Mouse (Mus musculus): ENCODE results near the gene Usp32.
"Not testable (repeated sequence)": the region's sequence is repeated elsewhere in the genome, so short reads cannot be mapped to it uniquely, and the experiment has no call there.

Usp32 gene

DNA sequence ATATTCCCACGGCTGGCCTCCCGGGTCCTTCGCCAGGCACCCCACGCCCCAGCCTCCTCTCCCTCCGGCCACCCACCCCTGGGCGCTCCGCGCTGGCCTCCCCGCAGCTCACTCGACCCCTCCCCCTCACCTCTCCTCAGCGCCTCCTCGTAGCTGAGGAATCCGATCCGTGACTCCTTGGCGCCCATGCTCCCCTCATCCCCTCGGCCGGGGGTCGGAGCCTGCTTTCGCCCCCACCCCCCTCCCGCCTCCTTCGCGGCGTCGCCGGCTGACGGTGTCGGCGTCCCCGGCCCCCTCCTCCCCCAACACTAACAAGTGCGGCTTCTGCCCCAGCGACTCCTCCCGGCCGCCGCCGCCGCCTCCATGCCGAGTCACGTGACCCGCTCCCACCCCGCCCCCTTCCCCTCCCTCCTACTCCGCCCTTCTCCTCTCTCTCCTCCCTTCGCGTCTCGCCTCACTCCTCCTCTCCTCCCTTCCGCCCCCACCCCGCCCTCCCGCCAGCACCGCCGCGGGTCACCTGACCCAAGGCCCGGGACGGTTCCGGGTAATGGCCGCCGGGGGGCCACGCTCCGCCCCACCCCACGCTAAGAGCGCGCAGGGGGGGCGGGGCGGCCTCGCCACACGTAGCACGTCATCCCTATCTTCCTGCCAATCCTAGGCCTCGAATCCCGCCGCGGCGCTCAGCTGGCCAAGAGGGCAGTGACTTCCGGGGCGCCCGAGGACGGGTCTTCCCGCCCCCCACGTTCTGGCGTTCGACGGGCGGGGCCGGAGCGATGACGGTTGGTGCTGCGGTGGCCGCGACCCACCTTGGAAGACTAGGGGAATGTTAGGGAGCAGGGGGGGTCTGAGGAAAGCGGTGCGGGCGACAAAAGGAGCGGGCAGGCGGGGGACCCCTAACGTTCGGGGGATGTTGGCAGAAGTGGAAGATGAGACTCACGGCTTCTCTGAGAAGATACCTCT, at the start of gene Usp32:
TSS of gene Usp32 (minus strand) at position 581 of the 960 bp plus-strand sequence.
- DNase-seq (ENCODE audit: extremely low spot score, low spot score) = peak; percentile 98

GRCm38 (mm10) chr11:85189110-85189509, 49.1 kb upstream of the Usp32 start:
- DNase-seq (ENCODE audit: extremely low spot score, low spot score) = no peak

DNA sequence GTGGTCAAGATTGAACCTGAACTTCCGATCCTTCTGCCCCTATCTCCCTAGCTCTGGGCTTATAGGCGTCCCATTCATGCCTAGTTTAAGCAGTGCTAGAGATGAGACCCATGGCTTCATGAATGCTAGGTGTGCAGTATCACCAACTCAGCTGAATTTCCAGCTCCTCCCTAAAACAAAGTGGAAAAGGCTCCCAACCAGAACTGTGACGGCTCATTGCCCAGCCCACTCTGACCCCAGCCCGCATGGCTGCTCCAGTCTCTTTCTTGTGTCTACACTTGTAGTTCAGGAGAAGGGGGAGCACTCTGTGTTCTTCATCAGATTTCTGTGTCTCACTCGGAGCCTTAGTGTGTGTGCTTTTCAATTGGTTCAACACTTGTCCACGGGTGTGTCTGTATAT, 44.9 kb upstream of the Usp32 start:
- DNase-seq (ENCODE audit: extremely low spot score, low spot score) = no peak

DNA sequence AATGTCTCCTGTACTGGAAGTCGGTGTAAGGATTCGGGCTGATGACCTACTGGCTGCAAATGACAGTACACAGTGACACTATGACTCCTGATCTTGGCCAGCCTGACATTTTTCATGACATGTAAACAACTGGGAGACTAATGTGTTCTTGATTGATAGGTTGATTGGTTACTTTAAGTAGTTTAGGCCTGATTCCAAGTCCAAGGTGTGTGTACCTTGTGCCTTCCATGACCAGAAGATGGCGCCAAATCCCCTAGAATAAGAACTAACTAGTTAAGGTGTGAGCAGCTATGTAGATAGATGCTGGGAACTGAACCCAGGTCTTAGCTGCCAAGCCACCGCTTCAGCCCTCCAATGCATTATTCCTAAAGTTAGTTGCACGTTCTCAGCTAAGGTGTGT, 44.1 kb upstream of the Usp32 start:
- DNase-seq (ENCODE audit: extremely low spot score, low spot score) = no peak

- DNase-seq (ENCODE audit: extremely low spot score, low spot score) = no peak
Measured at GRCm38 (mm10) chr11:85183284-85183779, 43.4 kb upstream of the Usp32 start.

DNA sequence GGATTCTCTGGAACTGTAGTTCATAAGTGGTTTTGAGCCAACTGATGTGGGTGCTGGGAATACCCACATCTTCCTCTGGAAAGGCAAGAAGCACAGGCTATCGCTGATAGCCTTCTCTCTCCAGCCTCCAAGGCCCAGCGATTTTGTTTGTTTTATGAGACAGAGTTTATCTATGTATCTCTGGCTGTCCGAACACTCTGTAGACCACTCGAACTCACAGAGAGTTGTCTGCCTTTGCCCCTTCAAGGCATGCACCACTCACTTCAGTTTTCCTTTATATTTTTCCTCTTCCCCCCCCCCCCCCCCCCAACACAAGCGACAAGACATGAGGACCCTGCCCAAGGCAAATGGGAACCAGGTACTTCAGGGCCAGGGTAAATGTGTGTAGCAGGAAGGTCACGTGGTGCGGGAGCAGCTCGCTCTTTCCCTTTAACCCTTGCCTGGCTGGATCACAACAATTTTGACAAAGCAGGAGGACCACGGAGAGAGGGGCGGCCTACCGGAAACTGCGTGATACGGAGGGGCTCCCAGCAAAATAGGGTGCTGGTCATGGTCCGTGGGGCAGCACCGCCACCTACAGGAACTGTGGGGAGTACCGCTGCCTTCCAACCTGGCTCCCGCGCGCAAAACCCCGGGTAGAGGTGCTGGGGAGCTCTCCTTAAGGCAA, 42.8 kb upstream of the Usp32 start:
- DNase-seq (ENCODE audit: extremely low spot score, low spot score) = peak; percentile 87

DNA sequence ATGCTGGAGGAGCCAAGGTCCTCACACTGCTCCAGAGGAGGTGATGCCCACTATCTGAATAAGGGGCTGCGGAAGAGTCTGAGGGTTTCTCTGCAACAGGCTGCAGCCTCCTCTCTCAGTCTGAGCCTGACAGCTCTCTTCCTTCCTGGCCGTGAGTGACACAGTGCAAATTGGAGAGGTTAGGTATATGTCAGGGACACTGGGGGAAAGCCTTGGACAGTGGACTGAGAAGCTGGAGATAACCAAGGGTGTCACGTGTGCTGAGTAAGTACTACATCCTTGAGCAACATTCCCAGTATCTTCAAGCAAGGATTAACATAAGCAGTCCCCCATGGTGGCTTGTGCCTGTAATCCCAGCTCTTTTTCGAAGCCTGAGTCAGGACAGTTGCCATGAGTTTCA, 38.5 kb upstream of the Usp32 start:
- DNase-seq (ENCODE audit: extremely low spot score, low spot score) = no peak

- no peak for DNase-seq (ENCODE audit: extremely low spot score, low spot score)
Measured at GRCm38 (mm10) chr11:85177761-85178160, 37.8 kb upstream of the Usp32 start.

DNA sequence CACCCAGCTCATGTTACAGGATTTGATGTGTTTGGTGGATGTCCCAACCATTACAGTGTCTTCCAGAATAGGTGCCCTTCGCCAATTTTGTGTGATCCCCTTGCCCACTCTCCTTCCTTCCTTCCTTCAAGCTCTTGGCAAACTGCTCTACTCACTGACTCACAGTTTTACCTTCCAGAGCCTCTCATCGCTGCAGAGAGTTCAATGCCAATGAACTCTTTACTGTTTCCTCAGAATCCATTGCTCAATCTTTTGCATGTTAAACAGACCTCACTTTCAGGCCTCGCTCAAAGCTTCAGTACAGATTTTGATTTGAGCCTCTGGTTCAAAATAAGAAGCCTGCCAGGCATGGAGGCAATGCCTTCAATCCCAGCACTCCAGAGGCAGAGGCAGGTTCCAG, 36.0 kb upstream of the Usp32 start:
- no peak for DNase-seq (ENCODE audit: extremely low spot score, low spot score)

GRCm38 (mm10) chr11:85170833-85171232, 30.9 kb upstream of the Usp32 start:
- DNase-seq (ENCODE audit: extremely low spot score, low spot score) = no peak

DNA sequence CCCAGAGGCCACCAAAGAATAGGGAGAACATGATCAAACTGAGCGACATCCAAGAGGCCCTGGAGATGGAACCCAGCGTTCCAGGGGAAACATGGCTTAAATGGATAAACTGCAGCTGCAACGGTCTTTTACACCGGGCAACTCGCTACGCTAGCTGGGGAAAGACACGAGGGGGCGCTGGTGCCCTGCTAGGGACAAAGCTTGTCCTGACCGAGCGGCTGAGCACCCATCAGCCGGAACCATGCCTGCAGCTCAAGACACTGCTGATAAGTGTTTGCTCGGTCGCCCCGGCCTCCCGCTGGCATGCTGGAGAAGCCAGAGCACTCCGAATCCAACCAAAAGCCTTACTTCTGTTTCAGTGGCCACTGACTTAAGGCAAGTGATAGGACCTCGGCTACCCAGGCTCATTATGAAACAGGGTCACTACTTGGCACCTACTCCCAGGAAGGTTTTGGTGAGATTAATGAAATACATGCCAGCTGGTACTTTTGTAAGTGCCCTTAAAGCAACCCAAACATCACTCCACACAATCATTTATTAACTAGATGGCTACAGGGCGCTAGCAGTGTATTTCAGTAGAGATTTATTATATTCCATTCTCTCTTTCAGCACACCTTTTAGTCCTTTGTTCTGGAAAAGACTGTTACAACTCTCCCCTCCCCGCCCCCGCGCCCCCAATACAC, 30.2 kb upstream of the Usp32 start, which contains the start of gene 1700125H20Rik:
TSS of gene 1700125H20Rik (plus strand) at position 347 of the 683 bp plus-strand sequence.
- DNase-seq (ENCODE audit: extremely low spot score, low spot score) = peak; percentile 90

DNA sequence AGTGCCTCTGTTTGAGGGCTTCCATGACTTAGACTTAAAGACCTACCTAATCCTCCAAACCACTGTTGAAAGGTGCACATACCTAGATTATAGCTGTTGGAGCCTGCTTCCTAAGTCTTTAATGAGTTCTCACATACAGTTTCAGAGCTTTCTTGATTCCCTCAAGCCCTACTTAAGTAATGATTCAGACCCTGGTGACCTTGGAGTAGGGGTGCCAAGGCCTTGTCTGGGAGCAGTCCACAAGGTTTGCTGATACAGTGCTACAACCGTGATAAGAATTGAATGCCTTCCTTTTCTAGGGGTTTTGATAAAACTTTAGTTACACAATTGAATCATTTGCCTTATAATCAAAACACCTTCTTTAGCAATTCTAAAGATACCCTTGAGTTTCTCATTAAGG, 27.5 kb upstream of the Usp32 start:
- no peak for DNase-seq (ENCODE audit: extremely low spot score, low spot score)

DNA sequence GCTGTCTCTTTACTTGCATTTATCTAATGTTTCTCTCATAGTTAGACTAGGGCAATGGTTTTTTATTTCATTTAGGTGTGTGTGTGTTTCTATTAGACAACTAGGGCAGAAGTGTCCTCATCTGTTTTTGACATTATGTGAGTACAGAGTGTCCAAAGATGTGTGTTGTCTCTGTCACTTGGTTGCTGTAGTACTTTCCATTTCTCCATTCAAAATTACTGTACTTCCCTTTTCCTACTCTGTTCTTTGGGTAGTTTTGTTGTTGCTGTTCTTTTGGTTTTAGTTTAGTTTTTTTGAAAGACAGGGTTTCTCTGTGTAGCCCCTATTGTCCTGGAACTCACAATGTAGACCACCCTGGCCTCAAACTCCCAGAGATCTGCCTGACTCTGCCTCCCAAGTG, 24.4 kb upstream of the Usp32 start:
- DNase-seq (ENCODE audit: extremely low spot score, low spot score) = no peak

- DNase-seq (ENCODE audit: extremely low spot score, low spot score) = not testable (repeated sequence)
Measured at GRCm38 (mm10) chr11:85163014-85163413, 23.1 kb upstream of the Usp32 start.

DNA sequence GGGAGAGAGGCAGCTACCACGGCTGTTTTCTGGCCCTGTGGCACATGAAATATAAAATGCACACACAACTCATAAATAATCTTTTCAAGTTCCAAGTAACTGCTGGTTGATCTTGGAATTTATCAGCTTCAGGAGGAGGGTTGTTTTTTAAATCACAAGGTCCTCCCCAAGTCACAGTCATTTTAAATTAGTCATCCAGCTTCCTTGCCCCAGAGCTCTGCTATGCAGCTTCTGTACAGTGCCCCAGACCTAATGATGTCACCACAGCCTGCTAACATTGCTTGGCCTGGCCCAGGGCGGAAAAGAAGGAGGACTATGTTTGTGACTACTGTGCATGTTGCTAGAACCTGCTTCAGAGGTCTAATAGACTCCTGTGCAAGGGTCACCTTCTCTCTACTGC, 17.3 kb upstream of the Usp32 start:
- DNase-seq (ENCODE audit: extremely low spot score, low spot score) = no peak

- no peak for DNase-seq (ENCODE audit: extremely low spot score, low spot score)
Measured at GRCm38 (mm10) chr11:85152256-85152930, 12.4 kb upstream of the Usp32 start.

- peak; percentile 28 for DNase-seq (ENCODE audit: extremely low spot score, low spot score)
Measured at GRCm38 (mm10) chr11:85138776-85139474, 1.0 kb downstream of the Usp32 start.

GRCm38 (mm10) chr11:85131542-85131941, 8.4 kb downstream of the Usp32 start:
- no peak for DNase-seq (ENCODE audit: extremely low spot score, low spot score)

- DNase-seq (ENCODE audit: extremely low spot score, low spot score) = no peak
Measured at GRCm38 (mm10) chr11:85128883-85129282, 11.1 kb downstream of the Usp32 start.
